ENCODE assay signal across 9 mouse cellular contexts in genomic region chr1:90843836-90844235, GRCm38 (mm10). TPM values are rescaled to one million over a fixed set of nuclear protein-coding genes. Genes with fewer than 3 reads are reported as not detected.
A peak's percentile ranks its signal among the peaks of the same experiment; 100 is the strongest.
DNase-seq lines count a peak whose midpoint lies in the region; ATAC-seq and TF ChIP-seq lines count a peak whose summit lies in the region.
"Had no signal": no experiment of that assay in that cellular context is flagged by ENCODE, and none has a peak within 500 bp of the region (broad histone marks: within the 10 kb centered on the region; RNA-seq: fewer than 3 reads in every experiment).

TSS of gene Col6a3 (minus strand) at chr1:90843971.

- H3K4me3 ChIP-seq in intestine, embryonic 14.5 days (ENCODE audit: low read depth, low read length) = peak within 1 kb of the TSS; percentile 47
- H3K4me3 ChIP-seq in liver, embryonic 12.5 days = 0 out of 2 replicates have a peak within 1 kb of the TSS, but pooled peaks have one; percentile 16
- peak within 1 kb of the TSS; percentile 48 for H3K4me3 ChIP-seq in stomach, postnatal 0 days (ENCODE audit: low read depth, low read length)

- DNase-seq in cerebellum, postnatal 10 days = peak; percentile 61 to 71
- no peak for DNase-seq in cerebellum, adult 9-10 months
- DNase-seq in gastrocnemius, adult 18-20 months (ENCODE audit: low spot score) = peak; percentile 75
- peak; percentile 52 for DNase-seq in intestine, embryonic 14.5 days (ENCODE audit: low spot score)
- DNase-seq in stomach, postnatal 0 days (ENCODE audit: low spot score) = peak; percentile 31
- DNase-seq in natural killer cell, adult 2 months (ENCODE audit: low spot score in 2 of 2) = no peak
- no peak for DNase-seq in left cerebral cortex, postnatal 25 days (ENCODE audit: low spot score in 2 of 2)

- no peaks in the 10 kb centered on the region for H3K27me3 ChIP-seq in intestine, embryonic 14.5 days (replicated peaks; ENCODE audit: control insufficient read depth, insufficient read depth, low read length)
- no peaks in the 10 kb centered on the region; the same call in 1 of the 2 replicates for H3K27me3 ChIP-seq in liver, embryonic 12.5 days (replicated peaks)
- no peaks in the 10 kb centered on the region for H3K27me3 ChIP-seq in stomach, postnatal 0 days (ENCODE audit: control insufficient read depth, insufficient read depth, low read length)

- peak; percentile 58 for ATAC-seq in intestine, embryonic 14.5 days (replicated peaks; ENCODE audit: low FRiP score, low TSS enrichment, low read depth)
- ATAC-seq in liver, embryonic 12.5 days = no peak
- peak; percentile 58; the same call in 1 of the 2 replicates for ATAC-seq in stomach, postnatal 0 days (ENCODE audit: low FRiP score, low TSS enrichment)

- H3K9ac ChIP-seq in intestine, embryonic 14.5 days (ENCODE audit: low read length) = peak within 1 kb of the TSS; percentile 57
- no peak within 1 kb of the TSS for H3K9ac ChIP-seq in liver, embryonic 12.5 days
- peak within 1 kb of the TSS; percentile 65 for H3K9ac ChIP-seq in stomach, postnatal 0 days (ENCODE audit: low read length)

- intact Hi-C loops in left cerebral cortex, postnatal 25 days (cut with DNase I) = no loop called here

- peaks cover 18% of the 10 kb centered on the region for H3K4me1 ChIP-seq in intestine, embryonic 14.5 days (replicated peaks; ENCODE audit: control insufficient read depth, insufficient read depth, low read length)
- no peaks in the 10 kb centered on the region for H3K4me1 ChIP-seq in liver, embryonic 12.5 days
- no peaks in the 10 kb centered on the region; the same call in 1 of the 2 replicates for H3K4me1 ChIP-seq in stomach, postnatal 0 days (replicated peaks; ENCODE audit: control insufficient read depth, insufficient read depth)

- peak within 1 kb of the TSS; percentile 80 for H3K27ac ChIP-seq in intestine, embryonic 14.5 days (ENCODE audit: low read depth)
- H3K27ac ChIP-seq in liver, embryonic 12.5 days = no peak within 1 kb of the TSS
- peak within 1 kb of the TSS; percentile 82 for H3K27ac ChIP-seq in stomach, postnatal 0 days (replicated peaks)

- TF ChIP-seq CTCF in stomach, postnatal 0 days (IDR thresholded peaks at IDR 0.05; ENCODE audit: low read depth) = no peak

- WGBS in intestine, embryonic 14.5 days = 22% methylated on average over 4 of the region's 4 CpGs
- 47% methylated on average over 4 of the region's 4 CpGs for WGBS in liver, embryonic 12.5 days (ENCODE audit: insufficient replicate concordance)
- WGBS in stomach, postnatal 0 days = 27% methylated on average over 4 of the region's 4 CpGs

- no peak for TF ChIP-seq EP300 in stomach, postnatal 0 days (optimal IDR thresholded peaks at IDR 0.05)

- no peaks in the 10 kb centered on the region for H3K36me3 ChIP-seq in intestine, embryonic 14.5 days (ENCODE audit: control insufficient read depth, insufficient read depth, low read length)
- no peaks in the 10 kb centered on the region for H3K36me3 ChIP-seq in liver, embryonic 12.5 days
- no peaks in the 10 kb centered on the region for H3K36me3 ChIP-seq in stomach, postnatal 0 days (ENCODE audit: control insufficient read depth, insufficient read depth, low read length)

- peak within 1 kb of the TSS; percentile 56 for H3K4me2 ChIP-seq in intestine, embryonic 14.5 days (ENCODE audit: low read length)
- peak within 1 kb of the TSS; percentile 19 for H3K4me2 ChIP-seq in liver, embryonic 12.5 days
- peak within 1 kb of the TSS; percentile 61 for H3K4me2 ChIP-seq in stomach, postnatal 0 days (replicated peaks; ENCODE audit: low read depth)

- H3K9me3 ChIP-seq in intestine, embryonic 14.5 days (ENCODE audit: control insufficient read depth, low read length) = no peaks in the 10 kb centered on the region
- H3K9me3 ChIP-seq in liver, embryonic 12.5 days (replicated peaks) = no peaks in the 10 kb centered on the region
- H3K9me3 ChIP-seq in stomach, postnatal 0 days (ENCODE audit: control insufficient read depth, low read length) = no peaks in the 10 kb centered on the region

RNA-seq across cellular contexts. Expression of gene Col6a3, which starts in this region (rescaled TPM):
- total RNA-seq in gastrocnemius, adult 18-20 months (2021) = 10 to 100 TPM; 24.8 to 30.5 TPM
- polyA plus RNA-seq in intestine, embryonic 14.5 days (2014; fragmentation: Nextera tagmentation; extraction: Ambion mirVana) = 103 TPM in 2 replicates
- polyA plus RNA-seq in liver, embryonic 12.5 days (2016; fragmentation: Nextera tagmentation; extraction: Ambion mirVana) = 7.7 and 9.3 TPM in 2 replicates
- polyA plus RNA-seq in stomach, postnatal 0 days (2015; fragmentation: Nextera tagmentation; extraction: Ambion mirVana) = 56.9 and 60.5 TPM in 2 replicates
- 1 to 10 TPM; 5.5 TPM for total RNA-seq in left cerebral cortex, postnatal 25 days (2021)
- total RNA-seq: neutrophil, adult 5-6 weeks had no signal

Comparison
In these comparisons a context has a peak if more than half of its experiments do, and no peak if none do; other contexts are left out.
1. DNase-seq: peak in cerebellum, postnatal 10 days (2 of 2), gastrocnemius, adult 18-20 months (single experiment), intestine, embryonic 14.5 days (single experiment) and stomach, postnatal 0 days (single experiment); none in cerebellum, adult 9-10 months (single experiment), natural killer cell, adult 2 months (0 of 2) and left cerebral cortex, postnatal 25 days (0 of 2).
2. Peak in every context shown above with its lines, with median percentiles within 50 percentile points of each other: H3K4me2 ChIP-seq and H3K4me3 ChIP-seq.